Mouse (Mus musculus) kidney, adult 2 months (tissue): ENCODE measurements around the gene Synj1.

Experiments
- CTCF ChIP-seq: fragments of 200-500 bp; conservative IDR thresholded peaks from 2 replicates; pipeline ENCODE4 v1.5.1; 2011; ENCODE audit warnings: low read depth, mild to moderate bottlenecking, control low read depth, low read length, moderate library complexity, mixed read lengths; ENCODE audit not compliant: insufficient read depth, insufficient read length
- POLR2A ChIP-seq: fragments of 200-500 bp; IDR thresholded peaks from one replicate; pipeline ENCODE4 v1.6.1; 2011; ENCODE audit warnings: low read depth, low read length, control low read depth

DNA sequence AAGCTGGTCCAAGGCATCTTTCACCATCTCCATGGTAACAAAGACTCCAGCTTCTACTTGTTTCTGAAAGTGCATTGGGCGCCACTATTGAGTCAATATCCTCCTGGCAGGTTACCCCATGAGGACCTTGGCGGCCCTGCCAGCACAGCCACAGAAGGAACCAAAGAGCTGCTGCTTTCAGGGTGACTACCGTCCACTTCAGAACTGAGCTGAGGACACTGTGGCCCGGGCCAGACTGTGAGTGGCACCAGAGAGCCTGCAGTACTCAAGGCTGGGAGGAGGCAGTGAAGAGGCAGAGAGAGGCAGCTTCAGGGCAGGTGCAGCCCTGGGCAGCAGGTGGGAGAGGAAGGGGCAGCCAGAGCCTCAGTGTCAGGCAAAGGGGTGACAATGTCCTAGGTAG lies 83.7 kb downstream of the Synj1 start:
- TF ChIP-seq POLR2A (no peak), CTCF (no peak)
